8 mouse cellular contexts compared by ENCODE assay signal in genomic region chr3:135689773-135690567, GRCm38 (mm10). TPM values are rescaled to one million over a fixed set of nuclear protein-coding genes. Genes with fewer than 3 reads are reported as not detected.
DNase-seq lines count a peak whose midpoint lies in the region; ATAC-seq lines count a peak whose summit lies in the region.

No protein-coding gene starts in this region.

- 35% methylated on average over 10 of the region's 10 CpGs for WGBS in heart, embryonic 11.5 days (ENCODE audit: insufficient replicate concordance)
- 64% methylated on average over 10 of the region's 10 CpGs for WGBS in forebrain, embryonic 11.5 days
- WGBS in liver, embryonic 13.5 days (ENCODE audit: insufficient replicate concordance) = 43% methylated on average over 10 of the region's 10 CpGs

- H3K4me1 ChIP-seq in heart, embryonic 11.5 days (ENCODE audit: control insufficient read depth, insufficient read depth, low read length) = peaks cover 46% of the 10 kb centered on the region
- no peaks in the 10 kb centered on the region; the same call in 1 of the 2 replicates for H3K4me1 ChIP-seq in forebrain, embryonic 11.5 days (replicated peaks; ENCODE audit: control insufficient read depth, insufficient read depth, low read length)
- H3K4me1 ChIP-seq in liver, embryonic 13.5 days (replicated peaks) = peaks cover 49% of the 10 kb centered on the region

- no peaks in the 10 kb centered on the region for H3K27me3 ChIP-seq in heart, embryonic 11.5 days (ENCODE audit: control insufficient read depth, insufficient read depth, low read length)
- H3K27me3 ChIP-seq in forebrain, embryonic 11.5 days (ENCODE audit: control insufficient read depth, insufficient read depth, low read length) = no peaks in the 10 kb centered on the region
- H3K27me3 ChIP-seq in liver, embryonic 13.5 days = peaks cover 20% of the 10 kb centered on the region

- peak overlapping the region; percentile 97 for H3K27ac ChIP-seq in heart, embryonic 11.5 days (ENCODE audit: low read depth, low read length)
- H3K27ac ChIP-seq in forebrain, embryonic 11.5 days (ENCODE audit: low read depth, low read length) = no peak overlapping the region
- H3K27ac ChIP-seq in liver, embryonic 13.5 days = peak overlapping the region; percentile 73; the same call in 1 of the 2 replicates

- no peaks in the 10 kb centered on the region for H3K9me3 ChIP-seq in heart, embryonic 11.5 days (replicated peaks; ENCODE audit: control insufficient read depth, low read length)
- H3K9me3 ChIP-seq in forebrain, embryonic 11.5 days (ENCODE audit: control insufficient read depth, low read length) = no peaks in the 10 kb centered on the region
- H3K9me3 ChIP-seq in liver, embryonic 13.5 days (replicated peaks) = no peaks in the 10 kb centered on the region

- intact Hi-C loops in left cerebral cortex, postnatal 25 days (cut with DNase I) = loop anchor here (5.0 kb wide), 1 partner anchor 253 kb away; the partner anchor contains the start of gene Ube2d3

- peak overlapping the region; percentile 88 for H3K4me3 ChIP-seq in heart, embryonic 11.5 days (ENCODE audit: low read depth, low read length)
- peak overlapping the region; percentile 79 for H3K4me3 ChIP-seq in forebrain, embryonic 11.5 days (ENCODE audit: low read depth, low read length)
- H3K4me3 ChIP-seq in liver, embryonic 13.5 days (replicated peaks) = peak overlapping the region; percentile 72

- H3K4me2 ChIP-seq in heart, embryonic 11.5 days = peak overlapping the region; percentile 84
- H3K4me2 ChIP-seq in forebrain, embryonic 11.5 days (ENCODE audit: low read depth, low read length, severe bottlenecking) = peak overlapping the region; percentile 86
- H3K4me2 ChIP-seq in liver, embryonic 13.5 days = peak overlapping the region; percentile 93

- H3K9ac ChIP-seq in heart, embryonic 11.5 days (ENCODE audit: low read depth, low read length) = peak overlapping the region; percentile 100
- peak overlapping the region; percentile 95 for H3K9ac ChIP-seq in forebrain, embryonic 11.5 days (ENCODE audit: low read length)
- H3K9ac ChIP-seq in liver, embryonic 13.5 days = peak overlapping the region; percentile 83

- no peak for DNase-seq in heart, adult 9 months (ENCODE audit: low spot score in 2 of 2)
- DNase-seq in B cell, adult 2 months = peak; percentile 15 to 19
- DNase-seq in forebrain, embryonic 11.5 days (ENCODE audit: low spot score) = no peak
- no peak for DNase-seq in liver, embryonic 13.5 days
- no peak for DNase-seq in right cerebral cortex, adult 2 months (ENCODE audit: low spot score in 2 of 2)
- no peak for DNase-seq in left cerebral cortex, postnatal 25 days (ENCODE audit: low spot score in 2 of 2)
- no peak for DNase-seq in cerebellum, postnatal 25 days

- no peaks in the 10 kb centered on the region for H3K36me3 ChIP-seq in heart, embryonic 11.5 days (ENCODE audit: control insufficient read depth, insufficient read depth, low read length)
- H3K36me3 ChIP-seq in forebrain, embryonic 11.5 days (ENCODE audit: control insufficient read depth, insufficient read depth, low read length) = peaks cover 2% of the 10 kb centered on the region; the same call in 1 of the 2 replicates
- H3K36me3 ChIP-seq in liver, embryonic 13.5 days = no peaks in the 10 kb centered on the region

- no peak for ATAC-seq in heart, embryonic 11.5 days (replicated peaks; ENCODE audit: insufficient number of reproducible peaks, low FRiP score, low TSS enrichment)
- no peak for ATAC-seq in forebrain, embryonic 11.5 days (replicated peaks; ENCODE audit: low FRiP score)
- ATAC-seq in liver, embryonic 13.5 days (ENCODE audit: low read depth) = no peak

RNA-seq across cellular contexts. Expression of gene Nfkb1, which starts 1.4 kb away (rescaled TPM):
- 15.4 and 17.8 TPM in 2 replicates for polyA plus RNA-seq in heart, embryonic 11.5 days (2014; fragmentation: Nextera tagmentation; extraction: Ambion mirVana)
- polyA plus RNA-seq in forebrain, embryonic 11.5 days (2014; fragmentation: Nextera tagmentation; extraction: Ambion mirVana) = 14.5 and 14.6 TPM in 2 replicates
- 13.9 and 14.1 TPM in 2 replicates for polyA plus RNA-seq in liver, embryonic 13.5 days (2015; fragmentation: Nextera tagmentation; extraction: Ambion mirVana)
- 10 to 100 TPM; 17.7 to 20.2 TPM for total RNA-seq in left cerebral cortex, postnatal 25 days (2021)

Comparison
In these comparisons a context has a peak if more than half of its experiments do, and no peak if none do; other contexts are left out.
1. DNase-seq: peak in B cell, adult 2 months (2 of 2); none in heart, adult 9 months (0 of 2), forebrain, embryonic 11.5 days (single experiment), liver, embryonic 13.5 days (single experiment), right cerebral cortex, adult 2 months (0 of 2), left cerebral cortex, postnatal 25 days (0 of 2) and cerebellum, postnatal 25 days (0 of 2).
2. Peak in every context shown above with its lines, with median percentiles within 50 percentile points of each other: H3K4me2 ChIP-seq, H3K4me3 ChIP-seq and H3K9ac ChIP-seq.